Mouse (Mus musculus) kidney, postnatal 25 days (tissue): ENCODE results near the gene Ddx50.

ENCODE experiments used
- DNase-seq, 2 experiments: peaks; one replicate each; pipeline ENCODE4 v3.0.0; 2021; ENCODE audit warnings: mixed read lengths in 2 of 2

Ddx50 gene

GRCm38 (mm10) chr10:62650881-62651810, at the start of gene Ddx50:
Ddx50 (minus strand) TSS chr10:62651218.
- peak; percentile 99 to 100 for DNase-seq

- no peak for DNase-seq
Observed at GRCm38 (mm10) chr10:62692771-62693170, 41.8 kb upstream of the Ddx50 start.

- no peak for DNase-seq
Observed at GRCm38 (mm10) chr10:62692244-62692643, 41.2 kb upstream of the Ddx50 start.

GRCm38 (mm10) chr10:62687032-62687674, 36.1 kb upstream of the Ddx50 start:
- DNase-seq = no peak

- peak; percentile 60 to 64 for DNase-seq
Observed at GRCm38 (mm10) chr10:62683043-62683442, 32.0 kb upstream of the Ddx50 start.

GRCm38 (mm10) chr10:62679833-62680232, 28.8 kb upstream of the Ddx50 start:
- DNase-seq = no peak

GRCm38 (mm10) chr10:62677329-62677728, 26.3 kb upstream of the Ddx50 start:
- no peak for DNase-seq

GRCm38 (mm10) chr10:62676196-62676595, 25.2 kb upstream of the Ddx50 start:
- no peak for DNase-seq

GRCm38 (mm10) chr10:62672359-62672758, 21.3 kb upstream of the Ddx50 start:
- DNase-seq = no peak

- no peak for DNase-seq
Observed at GRCm38 (mm10) chr10:62669245-62669644, 18.2 kb upstream of the Ddx50 start.

- no peak for DNase-seq
Observed at GRCm38 (mm10) chr10:62668463-62668862, 17.4 kb upstream of the Ddx50 start.

GRCm38 (mm10) chr10:62668043-62668442, 17.0 kb upstream of the Ddx50 start:
- DNase-seq = no peak

GRCm38 (mm10) chr10:62664963-62665590, 14.1 kb upstream of the Ddx50 start:
- peak; percentile 72 to 82 for DNase-seq

- DNase-seq = peak in 1 of 2 experiments; percentile 32
Observed at GRCm38 (mm10) chr10:62664171-62664570, 13.2 kb upstream of the Ddx50 start.

GRCm38 (mm10) chr10:62656711-62657110, 5.7 kb upstream of the Ddx50 start:
- DNase-seq = no peak

GRCm38 (mm10) chr10:62651961-62652360, 943 bp upstream of the Ddx50 start:
- DNase-seq = no peak

GRCm38 (mm10) chr10:62650358-62650782, 648 bp downstream of the Ddx50 start:
- DNase-seq = no peak

- no peak for DNase-seq
Observed at GRCm38 (mm10) chr10:62604161-62604560, 46.9 kb downstream of the Ddx50 start.

- no peak for DNase-seq
Observed at GRCm38 (mm10) chr10:62603233-62604030, 47.6 kb downstream of the Ddx50 start.

GRCm38 (mm10) chr10:62602177-62603040, 48.6 kb downstream of the Ddx50 start, which contains the start of gene Ddx21:
Ddx21 (minus strand) TSS chr10:62602281.
- peak; percentile 90 to 93 for DNase-seq

GRCm38 (mm10) chr10:62601833-62602176, 49.2 kb downstream of the Ddx50 start:
- no peak for DNase-seq
